Comparison of ENCODE assay signal across 12 mouse cellular contexts in the genomic region with DNA sequence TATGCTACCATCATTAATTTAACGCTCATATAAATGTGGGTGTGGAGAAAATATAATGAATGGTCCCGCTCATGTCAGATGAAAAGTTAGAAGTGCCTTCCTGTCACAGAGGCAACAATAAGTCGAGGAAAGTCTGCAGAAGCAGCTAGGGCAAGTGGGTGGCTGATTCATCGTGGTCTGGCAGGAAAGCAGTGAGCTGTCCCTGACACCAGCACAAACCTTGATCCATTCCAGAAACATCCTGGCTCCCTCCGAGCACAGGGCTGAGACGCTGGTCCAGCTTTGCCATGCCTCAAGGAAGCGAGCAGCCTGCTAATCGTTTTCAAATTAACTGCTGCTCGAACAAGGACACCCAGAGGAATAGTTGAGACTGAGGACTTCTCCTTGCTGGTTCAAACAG.
DNase-seq lines count a peak whose midpoint lies in the region; ATAC-seq lines count a peak whose summit lies in the region.
"Had no signal": no experiment of that assay in that cellular context is flagged by ENCODE, and none has a peak within 500 bp of the region (broad histone marks: within the 10 kb centered on the region; RNA-seq: fewer than 3 reads in every experiment).

No protein-coding gene starts in this region.

- no peak overlapping the region for H3K9ac ChIP-seq in hindbrain, embryonic 13.5 days
- no peak overlapping the region for H3K9ac ChIP-seq in hindbrain, embryonic 16.5 days (ENCODE audit: low read depth, low read length)
- H3K9ac ChIP-seq: forebrain, embryonic 12.5 days had no signal

- ATAC-seq in megakaryocyte, adult 5-6 weeks (ENCODE audit: poor library complexity, severe bottlenecking) = no peak
- peak; percentile 36; the same call in 1 of the 2 replicates for ATAC-seq in megakaryocyte progenitor cell, adult 5-6 weeks (replicated peaks; ENCODE audit: poor library complexity)
- no peak for ATAC-seq in hindbrain, embryonic 13.5 days (ENCODE audit: low FRiP score)
- no peak for ATAC-seq in hindbrain, embryonic 16.5 days

- 41% methylated on average over 9 of the region's 9 CpGs for WGBS in hindbrain, embryonic 13.5 days
- 46% methylated on average over 9 of the region's 9 CpGs for WGBS in hindbrain, embryonic 16.5 days

- H3K27me3 ChIP-seq in megakaryocyte, embryonic 14.5 days (replicated peaks) = peaks cover 15% of the 10 kb centered on the region
- H3K27me3 ChIP-seq in hindbrain, embryonic 13.5 days = 0 out of 2 replicates have a peak, but pooled peaks cover under 1% of the 10 kb centered on the region
- H3K27me3 ChIP-seq in hindbrain, embryonic 16.5 days (replicated peaks; ENCODE audit: control insufficient read depth, insufficient read depth, low read length) = no peaks in the 10 kb centered on the region
- H3K27me3 ChIP-seq: forebrain, embryonic 12.5 days had no signal

- 0 out of 2 replicates have a peak, but pooled peaks cover 6% of the 10 kb centered on the region for H3K9me3 ChIP-seq in megakaryocyte, embryonic 14.5 days
- no peaks in the 10 kb centered on the region for H3K9me3 ChIP-seq in hindbrain, embryonic 13.5 days
- H3K9me3 ChIP-seq in hindbrain, embryonic 16.5 days (ENCODE audit: control insufficient read depth, low read length) = no peaks in the 10 kb centered on the region
- H3K9me3 ChIP-seq: forebrain, embryonic 12.5 days had no signal

- H3K36me3 ChIP-seq in megakaryocyte, embryonic 14.5 days (replicated peaks; ENCODE audit: low read length) = no peaks in the 10 kb centered on the region
- H3K36me3 ChIP-seq in hindbrain, embryonic 13.5 days = no peaks in the 10 kb centered on the region
- H3K36me3 ChIP-seq in hindbrain, embryonic 16.5 days (ENCODE audit: control insufficient read depth, insufficient read depth, low read length) = no peaks in the 10 kb centered on the region; the same call in 1 of the 2 replicates
- H3K36me3 ChIP-seq: forebrain, embryonic 12.5 days had no signal

- no peak overlapping the region for H3K4me2 ChIP-seq in hindbrain, embryonic 13.5 days
- H3K4me2 ChIP-seq in hindbrain, embryonic 16.5 days (ENCODE audit: low read length) = no peak overlapping the region
- H3K4me2 ChIP-seq: forebrain, embryonic 12.5 days; heart, embryonic 11.5 days had no signal

- peak; percentile 71 for DNase-seq in NIH3T3 (ENCODE audit: low read depth)
- DNase-seq in adrenal gland, postnatal 14 days = peak; percentile 76
- DNase-seq: liver; lung, postnatal 10 days had no signal

- H3K4me3 ChIP-seq in megakaryocyte, embryonic 14.5 days (replicated peaks) = peak overlapping the region; percentile 81
- no peak overlapping the region for H3K4me3 ChIP-seq in hindbrain, embryonic 13.5 days
- H3K4me3 ChIP-seq in hindbrain, embryonic 16.5 days (ENCODE audit: low read length) = no peak overlapping the region
- H3K4me3 ChIP-seq: forebrain, embryonic 12.5 days had no signal

- no peak overlapping the region for H3K27ac ChIP-seq in hindbrain, embryonic 13.5 days
- no peak overlapping the region for H3K27ac ChIP-seq in hindbrain, embryonic 16.5 days (ENCODE audit: low read depth, low read length)
- H3K27ac ChIP-seq: forebrain, embryonic 12.5 days; stomach, postnatal 0 days had no signal

- H3K4me1 ChIP-seq in megakaryocyte, embryonic 14.5 days = peaks cover 62% of the 10 kb centered on the region
- peaks cover 39% of the 10 kb centered on the region for H3K4me1 ChIP-seq in hindbrain, embryonic 13.5 days (replicated peaks)
- peaks cover 6% of the 10 kb centered on the region for H3K4me1 ChIP-seq in hindbrain, embryonic 16.5 days (ENCODE audit: control insufficient read depth, insufficient read depth, low read depth, low read length)
